Mouse (Mus musculus): Measurements from ENCODE around the gene Pkp4. TPM values are rescaled to one million over a fixed set of nuclear protein-coding genes. Genes with fewer than 3 reads are reported as not detected.
A peak's percentile ranks its signal among the peaks of the same experiment; 100 is the strongest.

Pkp4 gene
- polyA plus RNA-seq, 1 experiment from 2014 or later, result 32.4 TPM

- ATAC-seq (ENCODE audit: insufficient read depth) (no peak), DNase-seq (no peak)
- Histone ChIP-seq H3K4me1 (ENCODE audit: insufficient read depth) (no peaks in the 10 kb centered on the region), H3K9ac (no peak overlapping the region), H3K9me3 (ENCODE audit: low read depth, low read length) (no peaks in the 10 kb centered on the region), H3K4me3 (ENCODE audit: low read depth, low read length) (no peak overlapping the region), H3K4me2 (no peak overlapping the region), H3K27me3 (ENCODE audit: insufficient read depth, low read length) (no peaks in the 10 kb centered on the region), H3K36me3 (ENCODE audit: insufficient read depth) (peaks cover 61% of the 10 kb centered on the region), H3K27ac (ENCODE audit: low read depth) (no peak overlapping the region)
- no peak for TF ChIP-seq CTCF (IDR thresholded peaks at IDR 0.05; ENCODE audit: low read depth)
- 61% methylated on average over 3 of the region's 3 CpGs for WGBS
Observed at GRCm38 (mm10) chr2:59350094-59350493, 189.4 kb downstream of the Pkp4 start.

DNA sequence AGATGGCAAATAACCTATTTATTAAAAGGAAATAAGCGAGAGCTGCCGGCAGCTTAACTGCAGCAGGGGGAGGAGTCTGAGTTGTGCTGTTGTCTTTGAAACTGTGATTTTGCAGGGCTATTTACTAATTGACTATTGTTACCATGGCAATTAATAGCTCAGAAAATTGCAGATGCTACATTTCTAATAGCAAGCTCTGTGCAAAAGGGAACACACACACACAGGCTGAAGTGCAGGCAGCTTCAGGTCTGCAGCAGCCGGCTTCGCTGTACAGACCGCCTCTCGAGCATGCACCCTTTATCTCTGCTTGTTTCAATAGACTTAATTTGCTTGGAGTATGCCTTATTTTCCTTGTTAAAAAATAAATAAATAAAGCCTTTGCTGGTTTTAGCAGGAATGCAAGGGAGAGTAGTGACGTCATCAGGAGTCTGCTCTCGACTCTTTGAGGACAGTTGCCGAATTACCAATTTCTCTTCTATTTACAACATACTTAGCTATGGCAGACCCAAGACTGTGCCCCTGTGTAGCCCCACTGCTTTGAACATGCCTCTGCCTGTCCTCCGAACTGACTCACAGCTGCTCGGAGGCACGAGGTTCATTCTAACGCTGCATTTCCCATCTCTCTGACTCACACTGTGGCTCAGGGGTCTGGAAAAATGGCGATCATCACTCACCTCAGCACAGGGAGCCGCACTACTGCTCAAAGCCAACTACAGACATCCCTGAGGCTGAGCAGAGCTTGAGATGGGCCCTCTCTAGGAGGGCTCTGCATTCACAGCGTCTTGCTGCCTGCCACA lies 190.9 kb downstream of the Pkp4 start:
- no peak overlapping the region for H3K9ac ChIP-seq
- no peak for TF ChIP-seq CTCF (IDR thresholded peaks at IDR 0.05; ENCODE audit: low read depth)
- no peaks in the 10 kb centered on the region for H3K9me3 ChIP-seq (ENCODE audit: low read depth, low read length)
- no peaks in the 10 kb centered on the region for H3K4me1 ChIP-seq (ENCODE audit: insufficient read depth)
- H3K27me3 ChIP-seq (ENCODE audit: insufficient read depth, low read length), result no peaks in the 10 kb centered on the region
- ATAC-seq (ENCODE audit: insufficient read depth), result 0 out of 2 replicates have a peak, but pooled peaks have one; percentile 18
- no peak overlapping the region for H3K27ac ChIP-seq (ENCODE audit: low read depth)
- H3K4me2 ChIP-seq, result no peak overlapping the region
- H3K36me3 ChIP-seq (ENCODE audit: insufficient read depth), result peaks cover 63% of the 10 kb centered on the region
- no peak overlapping the region for H3K4me3 ChIP-seq (ENCODE audit: low read depth, low read length)
- 72% methylated on average over 16 of the region's 16 CpGs for WGBS
- DNase-seq, result no peak

DNA sequence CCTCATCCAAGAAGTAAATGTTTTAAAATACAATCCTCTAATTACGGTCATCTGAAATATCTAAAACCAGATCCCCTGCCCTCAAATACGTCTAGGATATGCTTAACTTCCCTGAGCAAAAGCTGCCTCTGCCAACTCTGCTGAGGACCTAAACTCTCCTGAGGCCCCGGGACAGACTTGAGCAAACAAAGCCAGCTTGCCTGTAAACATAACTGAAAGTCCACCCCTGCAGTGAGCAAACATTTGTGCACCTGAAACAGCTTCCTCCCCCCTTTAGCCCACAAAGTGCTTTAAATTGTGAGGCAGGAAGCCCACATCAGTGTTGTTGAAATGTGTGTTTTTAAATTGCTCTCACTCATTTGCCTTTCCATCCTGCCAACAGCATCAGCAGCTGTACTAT lies 193.2 kb downstream of the Pkp4 start:
- WGBS, result 53% methylated on average over 3 of the region's 3 CpGs
- no peaks in the 10 kb centered on the region for H3K9me3 ChIP-seq (ENCODE audit: low read depth, low read length)
- peaks cover 45% of the 10 kb centered on the region for H3K36me3 ChIP-seq (ENCODE audit: insufficient read depth)
- H3K4me1 ChIP-seq (ENCODE audit: insufficient read depth), result no peaks in the 10 kb centered on the region
- DNase-seq (peak; percentile 45), ATAC-seq (ENCODE audit: insufficient read depth) (no peak)
- no peak overlapping the region for H3K9ac ChIP-seq
- TF ChIP-seq CTCF (IDR thresholded peaks at IDR 0.05; ENCODE audit: low read depth), result no peak
- no peak overlapping the region for H3K27ac ChIP-seq (ENCODE audit: low read depth)
- no peak overlapping the region for H3K4me2 ChIP-seq
- H3K27me3 ChIP-seq (ENCODE audit: insufficient read depth, low read length), result no peaks in the 10 kb centered on the region
- no peak overlapping the region for H3K4me3 ChIP-seq (ENCODE audit: low read depth, low read length)

DNA sequence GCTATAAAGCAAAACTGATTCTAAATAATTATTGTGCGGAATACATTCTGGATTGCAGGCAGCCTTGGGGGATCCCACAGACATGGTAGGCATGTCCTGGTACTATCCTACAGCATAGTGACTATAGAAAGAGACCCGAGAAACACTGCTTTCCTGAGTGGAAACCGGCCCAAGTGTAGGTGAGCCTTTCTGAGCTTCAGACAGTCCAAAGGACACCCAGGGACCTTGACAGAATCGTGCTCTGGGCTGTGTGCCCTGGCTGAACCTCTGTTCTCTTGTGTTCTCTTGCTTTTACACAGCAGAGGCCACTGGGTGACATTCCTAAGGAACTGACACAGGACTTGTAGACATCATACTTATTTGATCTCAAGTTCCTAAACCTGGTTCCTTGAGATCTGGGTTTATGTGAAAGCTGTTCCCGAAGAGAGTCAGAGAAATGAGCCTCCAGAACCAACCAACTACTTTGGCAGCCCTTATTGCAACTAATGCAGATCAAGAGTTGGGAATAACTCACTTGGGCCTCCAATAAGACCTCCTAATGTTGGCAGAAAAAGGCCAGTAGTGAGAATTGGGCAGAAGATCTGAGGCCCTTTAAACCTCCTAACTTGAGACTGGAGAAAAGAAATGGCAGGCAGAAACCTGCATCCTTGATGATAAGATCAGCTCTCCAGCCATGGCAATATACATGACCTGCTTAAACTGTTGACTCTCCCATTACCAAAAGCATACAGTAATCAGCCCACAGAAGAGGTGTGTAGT lies 195.1 kb downstream of the Pkp4 start:
- Histone ChIP-seq H3K27ac (ENCODE audit: low read depth) (no peak overlapping the region), H3K4me1 (ENCODE audit: insufficient read depth) (no peaks in the 10 kb centered on the region), H3K36me3 (ENCODE audit: insufficient read depth) (peaks cover 34% of the 10 kb centered on the region), H3K4me3 (ENCODE audit: low read depth, low read length) (no peak overlapping the region), H3K9ac (no peak overlapping the region), H3K27me3 (ENCODE audit: insufficient read depth, low read length) (no peaks in the 10 kb centered on the region), H3K9me3 (ENCODE audit: low read depth, low read length) (no peaks in the 10 kb centered on the region), H3K4me2 (no peak overlapping the region)
- WGBS, result 88% methylated on average over 5 of the region's 5 CpGs
- DNase-seq, result no peak
- ATAC-seq (ENCODE audit: insufficient read depth), result no peak
- TF ChIP-seq CTCF (IDR thresholded peaks at IDR 0.05; ENCODE audit: low read depth), result no peak

GRCm38 (mm10) chr2:59359760-59360342 lies 199.2 kb downstream of the Pkp4 start:
- WGBS, result 67% methylated on average over 9 of the region's 9 CpGs
- H3K27ac ChIP-seq (ENCODE audit: low read depth), result no peak overlapping the region
- H3K27me3 ChIP-seq (ENCODE audit: insufficient read depth, low read length), result no peaks in the 10 kb centered on the region
- H3K9ac ChIP-seq, result no peak overlapping the region
- ATAC-seq (ENCODE audit: insufficient read depth), result no peak
- no peak overlapping the region for H3K4me2 ChIP-seq
- peaks cover 17% of the 10 kb centered on the region for H3K36me3 ChIP-seq (ENCODE audit: insufficient read depth)
- H3K9me3 ChIP-seq (ENCODE audit: low read depth, low read length), result no peaks in the 10 kb centered on the region
- no peak for DNase-seq
- TF ChIP-seq CTCF (IDR thresholded peaks at IDR 0.05; ENCODE audit: low read depth), result no peak
- H3K4me3 ChIP-seq (ENCODE audit: low read depth, low read length), result no peak overlapping the region
- no peaks in the 10 kb centered on the region for H3K4me1 ChIP-seq (ENCODE audit: insufficient read depth)

DNA sequence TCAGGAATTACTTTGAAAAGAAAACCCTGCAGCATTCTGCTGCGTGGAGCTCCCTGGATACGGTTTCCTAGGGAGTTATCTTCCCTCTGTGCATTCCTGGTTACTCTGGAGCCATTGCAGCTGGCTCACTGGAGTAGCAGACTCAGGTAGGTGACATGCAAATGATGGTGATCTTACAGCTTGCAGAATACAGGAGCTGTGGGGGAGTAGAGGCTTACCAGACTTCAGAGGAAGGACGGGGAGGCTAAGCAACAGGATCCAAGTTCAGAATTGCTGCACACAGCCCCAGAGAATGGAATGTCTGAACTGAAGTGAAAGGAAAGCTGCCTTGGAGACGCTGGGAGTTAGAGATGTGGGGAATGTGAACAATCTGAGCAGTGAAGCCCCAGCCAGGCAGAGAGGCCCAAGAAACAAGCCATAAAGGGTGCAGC lies 200.7 kb downstream of the Pkp4 start:
- TF ChIP-seq CTCF (IDR thresholded peaks at IDR 0.05; ENCODE audit: low read depth), result no peak
- Histone ChIP-seq H3K9me3 (ENCODE audit: low read depth, low read length) (no peaks in the 10 kb centered on the region), H3K27me3 (ENCODE audit: insufficient read depth, low read length) (no peaks in the 10 kb centered on the region), H3K36me3 (ENCODE audit: insufficient read depth) (peaks cover 2% of the 10 kb centered on the region; the same call in 1 of the 2 replicates), H3K9ac (no peak overlapping the region), H3K27ac (ENCODE audit: low read depth) (peak overlapping the region; percentile 54; the same call in 1 of the 2 replicates), H3K4me2 (no peak overlapping the region), H3K4me3 (ENCODE audit: low read depth, low read length) (no peak overlapping the region), H3K4me1 (ENCODE audit: insufficient read depth) (no peaks in the 10 kb centered on the region)
- ATAC-seq (ENCODE audit: insufficient read depth) (peak; percentile 70), DNase-seq (peak; percentile 43)
- 14% methylated on average over 4 of the region's 4 CpGs for WGBS

All from lung, embryonic 14.5 days (tissue).